Mouse (Mus musculus) erythroblast, embryonic 14.5 days (primary cell): ENCODE data around the gene 1700010I14Rik. TPM values are rescaled to one million over a fixed set of nuclear protein-coding genes. Genes with fewer than 3 reads are reported as not detected.

Source experiments
- H3K27me3 ChIP-seq: 2 replicates; pipeline ENCODE4 v1.6.1; 2012; ENCODE audit warnings: inconsistent platforms; ENCODE audit not compliant: control insufficient read depth
- H3K36me3 ChIP-seq: 2 replicates; pipeline ENCODE4 v1.6.1; 2012; ENCODE audit warnings: mild to moderate bottlenecking, inconsistent platforms; ENCODE audit not compliant: control insufficient read depth
- H3K4me1 ChIP-seq: 2 replicates; pipeline ENCODE4 v1.6.1; 2012; ENCODE audit warnings: inconsistent platforms; ENCODE audit not compliant: control insufficient read depth
- H3K4me3 ChIP-seq: replicated peaks from 2 replicates; pipeline ENCODE3; 2012; ENCODE audit warnings: moderate library complexity, mild to moderate bottlenecking, inconsistent platforms
- H3K9me3 ChIP-seq: 2 replicates; pipeline ENCODE4 v1.6.1; 2012; ENCODE audit warnings: low read length, inconsistent platforms, mixed read lengths; ENCODE audit not compliant: control insufficient read depth
- GATA1 ChIP-seq: IDR thresholded peaks from 2 replicates; pipeline ENCODE4 v1.6.1; 2012; ENCODE audit warnings: low read length, inconsistent platforms, mixed read lengths
- TAL1 ChIP-seq: IDR thresholded peaks from 3 replicates; pipeline ENCODE4 v1.6.1; 2012; ENCODE audit warnings: low read length, inconsistent platforms, mixed read lengths
- polyA plus RNA-seq: library from polyadenylated mRNA; stranded (reverse); fragments of >175 nt; gene quantifications from 2 replicates; pipeline ENCODE4 v1.2.3, GENCODE M21; 2012

The 1700010I14Rik gene
- polyA plus RNA-seq, 1 experiment = not detected

DNA sequence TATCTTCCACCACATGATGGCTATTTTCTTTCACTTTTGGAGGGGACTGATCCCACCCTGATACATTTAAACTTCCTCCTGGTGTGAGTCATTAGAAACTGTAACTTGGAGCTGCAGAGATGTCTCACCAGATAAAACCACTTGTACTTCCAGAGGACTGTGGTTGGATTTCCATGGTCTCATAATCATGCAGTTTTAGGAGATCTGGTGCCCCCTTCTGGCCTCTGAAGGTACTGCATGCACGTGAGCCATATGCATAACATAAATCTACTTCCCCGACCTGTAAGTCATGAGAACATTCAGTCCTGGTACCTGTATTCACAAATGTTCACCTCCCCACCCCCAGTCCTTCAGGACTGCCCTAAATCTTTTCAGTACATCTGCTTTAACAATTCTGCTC is 54.6 kb downstream of the 1700010I14Rik start:
- Histone ChIP-seq H3K4me1 (no peaks in the 10 kb centered on the region), H3K36me3 (no peaks in the 10 kb centered on the region), H3K4me3 (no peak overlapping the region), H3K27me3 (no peaks in the 10 kb centered on the region), H3K9me3 (no peaks in the 10 kb centered on the region)
- no peak for TF ChIP-seq GATA1
- no peak for TF ChIP-seq TAL1

DNA sequence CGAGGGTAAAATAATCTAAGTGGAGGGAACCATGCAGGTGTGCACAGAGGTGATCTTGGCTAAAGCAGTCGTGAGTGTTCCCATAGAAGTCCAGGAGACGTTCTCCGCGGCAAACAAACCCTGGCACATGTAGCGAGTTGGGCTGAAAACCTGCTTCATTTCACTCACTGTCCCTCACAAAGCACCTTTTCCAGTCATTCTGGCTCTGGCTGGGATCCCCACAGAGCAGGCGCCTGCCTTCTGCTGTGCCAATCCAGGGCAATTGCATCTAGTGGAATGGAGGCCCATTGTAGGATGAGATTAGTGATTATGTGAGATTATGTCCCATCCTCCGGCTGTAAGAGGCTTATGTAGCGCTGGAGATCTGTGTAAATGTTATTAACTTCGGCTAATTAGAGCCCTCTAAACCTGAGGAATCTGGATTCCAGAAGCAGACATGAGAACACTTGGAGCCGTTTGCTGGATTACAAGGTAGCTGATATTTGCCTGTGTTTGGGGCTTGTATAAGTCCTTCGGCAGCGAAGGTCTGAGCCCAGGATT is 64.4 kb downstream of the 1700010I14Rik start:
- Histone ChIP-seq H3K4me1 (no peaks in the 10 kb centered on the region), H3K4me3 (no peak overlapping the region), H3K27me3 (no peaks in the 10 kb centered on the region), H3K36me3 (no peaks in the 10 kb centered on the region), H3K9me3 (no peaks in the 10 kb centered on the region)
- TF ChIP-seq TAL1 (no peak), GATA1 (no peak)

DNA sequence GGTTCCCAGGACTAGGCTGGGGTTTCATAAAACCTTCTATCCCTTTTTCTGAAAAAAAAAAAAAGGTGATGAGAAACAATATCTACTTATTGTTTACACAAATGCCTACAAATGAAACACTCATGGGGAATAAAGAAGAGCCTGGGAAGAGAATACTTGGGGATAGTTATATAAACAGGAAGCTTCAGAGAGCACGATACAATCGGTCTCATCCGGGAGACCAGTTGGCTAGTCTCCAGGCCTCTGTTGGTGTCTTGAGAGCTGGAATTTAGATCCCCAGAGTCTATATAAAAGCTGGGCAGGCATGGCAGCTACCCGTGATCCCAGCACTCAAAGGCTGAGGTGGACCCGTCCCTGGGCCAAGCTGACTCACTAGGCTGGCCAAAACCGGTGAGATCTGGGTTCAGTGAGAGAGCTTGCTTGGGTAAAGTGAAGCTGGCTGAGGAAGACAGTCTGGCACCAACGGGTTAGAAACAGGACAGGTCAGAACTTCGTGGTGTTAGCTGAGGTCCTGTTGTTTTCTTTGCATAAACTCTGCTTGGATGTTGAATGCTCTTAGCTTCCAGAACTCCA is 71.3 kb downstream of the 1700010I14Rik start:
- TF ChIP-seq TAL1 = no peak
- TF ChIP-seq GATA1 = no peak

More for the DNA sequence above, 71.3 kb downstream of the 1700010I14Rik start:
- Histone ChIP-seq H3K36me3 (no peaks in the 10 kb centered on the region), H3K4me1 (no peaks in the 10 kb centered on the region), H3K9me3 (no peaks in the 10 kb centered on the region), H3K27me3 (no peaks in the 10 kb centered on the region), H3K4me3 (no peak overlapping the region)
